Mouse (Mus musculus) right cerebral cortex, adult 2 months (tissue): ENCODE measurements around the gene Astn1.

ENCODE experiments used
- DNase-seq, 2 experiments: peaks; one replicate each; pipeline ENCODE4 v3.0.0; 2021 to 2022; ENCODE audit warnings: low spot score in 2 of 2

Astn1 gene

DNA sequence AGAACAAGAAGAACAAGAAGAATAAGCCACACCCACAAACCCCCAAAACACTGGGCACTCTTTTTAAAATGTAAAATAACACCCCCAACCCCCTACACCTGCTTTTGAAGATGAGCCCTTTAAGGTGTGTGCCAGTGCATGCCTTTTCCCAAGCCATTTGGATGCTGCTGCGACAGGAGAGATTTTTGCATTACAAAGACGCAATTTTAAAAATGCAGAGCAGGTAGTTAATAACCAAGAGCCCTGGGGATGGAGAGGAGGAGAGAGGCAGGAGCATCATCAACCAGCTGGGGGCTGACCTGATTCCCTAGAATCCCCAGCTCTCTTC lies at the start of gene Astn1:
TSS of gene Astn1 (plus strand) at position 310 of the 328 bp plus-strand sequence.
- peak in 1 of 2 experiments; percentile 26 for DNase-seq

- no peak for DNase-seq
These were observed 38.7 kb upstream of the Astn1 start for GRCm38 (mm10) chr1:158323325-158323724.

DNA sequence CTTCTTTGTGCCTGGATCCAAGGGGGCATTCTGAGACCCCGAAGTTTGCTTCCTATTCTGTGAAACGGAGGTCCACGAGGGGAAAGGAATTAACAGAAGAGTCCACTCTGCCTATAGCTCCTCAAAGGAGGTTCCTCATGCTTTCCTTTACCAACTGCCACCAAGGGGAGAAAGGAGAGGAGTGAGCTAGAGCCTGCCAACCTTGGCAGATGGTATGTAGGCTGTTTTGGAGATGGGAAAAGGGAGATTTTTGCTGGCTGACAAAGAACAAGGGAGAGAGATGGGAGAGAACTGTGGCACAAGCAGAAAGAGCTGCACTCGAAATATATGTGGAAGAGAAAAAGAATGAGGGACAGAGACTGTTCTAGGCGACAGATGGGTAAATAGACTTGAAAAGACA lies 33.9 kb upstream of the Astn1 start:
- peak; percentile 55 to 64 for DNase-seq

DNA sequence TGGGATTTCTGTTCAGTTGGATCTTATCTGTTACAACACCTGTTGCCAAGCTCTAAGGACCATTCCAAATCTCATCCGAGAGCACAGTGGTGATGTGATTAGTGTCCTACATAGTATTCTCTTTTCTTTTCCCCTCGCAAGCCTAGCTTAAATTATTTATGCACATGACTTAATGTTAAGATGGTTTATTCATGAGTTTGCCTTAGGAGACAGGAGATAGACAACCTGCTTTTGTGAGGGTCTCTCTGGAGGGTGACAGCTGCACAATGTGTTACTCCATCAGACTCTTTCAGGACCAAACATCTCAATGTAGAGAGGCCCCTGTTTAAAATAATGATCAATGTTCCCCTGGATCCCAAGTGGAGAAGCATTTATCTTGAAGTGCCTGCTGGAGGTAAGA lies 33.2 kb upstream of the Astn1 start:
- DNase-seq = no peak

DNA sequence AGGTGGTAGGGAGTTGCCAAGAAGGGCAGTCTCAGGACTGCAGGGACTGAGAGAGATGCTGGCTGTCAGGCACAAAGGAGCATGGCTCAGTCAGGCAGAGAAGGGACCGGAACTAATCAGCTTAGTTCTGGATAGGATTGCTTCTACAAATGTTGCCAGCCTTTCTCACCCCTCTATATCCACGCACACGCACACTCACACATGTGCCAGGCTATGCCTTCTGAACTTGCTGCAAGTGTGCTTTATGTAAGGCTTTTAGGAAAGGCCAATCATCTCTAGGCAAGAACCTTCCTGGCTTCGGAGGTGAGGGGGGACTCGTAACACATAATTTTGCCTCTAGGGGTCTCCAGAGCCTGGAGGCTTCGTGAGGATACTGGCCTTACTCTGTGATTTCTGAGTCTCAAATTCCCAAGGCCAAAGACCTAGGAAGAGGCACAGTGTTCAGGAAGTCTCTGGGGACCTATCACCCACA lies 18.8 kb upstream of the Astn1 start:
- no peak for DNase-seq

DNA sequence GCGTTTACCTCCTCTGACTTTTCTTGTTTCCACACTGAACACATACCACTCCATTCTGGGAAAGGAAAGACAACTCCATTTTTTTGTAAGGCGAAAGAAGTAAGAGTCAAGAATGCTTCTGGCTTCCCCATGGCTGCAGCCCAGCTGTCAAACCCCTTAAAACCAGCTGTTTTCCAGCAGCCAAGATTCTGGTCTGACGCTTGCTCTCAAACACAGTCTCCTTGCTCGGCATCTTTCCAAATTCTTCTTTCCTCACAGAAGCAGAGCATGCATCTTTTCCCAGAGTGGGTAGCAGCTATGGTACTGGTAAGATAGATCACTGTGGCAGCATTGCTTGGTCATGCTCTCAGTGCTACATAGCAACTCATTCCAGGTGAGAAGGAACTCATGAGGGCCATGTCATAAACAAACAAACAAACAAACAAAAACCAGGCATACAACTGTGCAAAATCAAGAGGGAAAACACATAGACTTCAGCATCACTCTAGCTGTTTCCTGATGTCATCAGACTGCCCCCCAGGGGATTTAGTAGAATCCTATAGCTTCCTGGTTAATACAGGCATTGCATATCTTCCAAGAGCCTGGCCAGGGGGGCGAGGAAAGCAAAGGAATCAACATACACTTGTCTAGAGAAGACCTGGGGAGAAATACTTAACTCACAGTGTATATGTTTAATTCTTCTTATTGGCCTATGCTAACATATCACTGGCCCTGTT lies 8.3 kb upstream of the Astn1 start:
- DNase-seq = peak in 1 of 2 experiments; percentile 26

DNA sequence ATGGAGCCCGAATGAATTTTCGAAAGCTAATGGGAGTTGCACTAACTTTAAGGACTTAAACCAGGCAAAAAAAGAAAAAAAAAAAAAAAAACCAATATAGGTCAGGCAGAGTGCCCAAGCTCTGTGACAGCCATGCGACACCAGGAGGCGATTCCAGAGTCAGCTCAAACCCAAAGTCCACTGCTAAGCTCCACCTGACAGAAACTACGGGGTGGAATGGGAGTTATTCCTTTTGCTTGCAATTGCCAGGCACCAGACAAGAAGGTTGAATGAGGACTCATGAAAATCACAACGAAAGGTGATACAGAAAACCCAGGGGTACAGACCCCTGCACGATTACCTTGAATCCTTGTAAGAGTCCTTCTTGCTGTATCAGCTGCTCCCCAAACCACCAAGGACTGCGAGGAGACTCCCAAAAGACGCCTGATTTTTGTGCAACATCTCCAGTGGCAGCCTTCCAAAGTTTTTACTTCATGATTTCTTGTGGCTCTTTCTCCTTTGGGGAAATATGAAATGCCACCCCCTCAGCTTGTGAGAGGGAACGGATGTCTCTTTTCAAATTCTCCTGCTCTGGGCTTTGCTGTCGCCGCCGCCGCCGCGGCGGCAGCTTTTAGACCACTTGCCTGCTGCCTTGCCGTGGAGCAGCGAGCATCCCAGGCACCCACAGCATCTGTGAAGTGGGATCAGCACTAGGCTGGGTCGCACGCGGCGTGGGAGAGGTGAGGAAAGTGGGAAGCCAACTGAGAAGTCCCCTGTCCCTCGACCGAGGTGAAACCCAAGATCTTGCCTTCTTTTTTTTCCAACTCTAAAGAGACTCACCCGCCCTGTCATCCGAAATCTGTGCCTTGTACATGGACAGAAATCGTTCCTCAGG lies 6.7 kb upstream of the Astn1 start:
- DNase-seq = peak; percentile 71 to 72

DNA sequence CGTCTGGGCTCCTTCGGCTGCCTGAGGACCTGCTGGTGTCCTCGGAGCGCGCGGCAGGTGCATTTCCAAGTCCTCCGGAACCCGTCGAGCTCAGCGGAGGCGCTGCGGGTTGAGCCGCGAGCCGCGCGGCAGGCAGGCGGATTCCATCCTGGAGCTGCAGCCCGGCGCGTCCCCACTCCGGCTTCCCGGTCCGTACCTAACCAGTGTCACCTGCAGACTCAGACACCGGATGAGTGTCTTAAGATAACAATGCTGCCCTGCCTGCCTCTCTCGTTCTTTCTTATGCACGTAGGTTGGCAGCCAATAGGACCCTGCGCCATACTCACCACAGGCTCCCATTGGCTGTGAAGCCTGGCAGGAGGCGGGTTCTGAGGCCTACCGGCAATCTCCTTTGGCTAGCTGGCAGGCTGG lies 6.0 kb upstream of the Astn1 start, which contains the start of gene Brinp2:
TSS of gene Brinp2 (minus strand) at position 276 of the 411 bp plus-strand sequence.
- peak; percentile 95 for DNase-seq

DNA sequence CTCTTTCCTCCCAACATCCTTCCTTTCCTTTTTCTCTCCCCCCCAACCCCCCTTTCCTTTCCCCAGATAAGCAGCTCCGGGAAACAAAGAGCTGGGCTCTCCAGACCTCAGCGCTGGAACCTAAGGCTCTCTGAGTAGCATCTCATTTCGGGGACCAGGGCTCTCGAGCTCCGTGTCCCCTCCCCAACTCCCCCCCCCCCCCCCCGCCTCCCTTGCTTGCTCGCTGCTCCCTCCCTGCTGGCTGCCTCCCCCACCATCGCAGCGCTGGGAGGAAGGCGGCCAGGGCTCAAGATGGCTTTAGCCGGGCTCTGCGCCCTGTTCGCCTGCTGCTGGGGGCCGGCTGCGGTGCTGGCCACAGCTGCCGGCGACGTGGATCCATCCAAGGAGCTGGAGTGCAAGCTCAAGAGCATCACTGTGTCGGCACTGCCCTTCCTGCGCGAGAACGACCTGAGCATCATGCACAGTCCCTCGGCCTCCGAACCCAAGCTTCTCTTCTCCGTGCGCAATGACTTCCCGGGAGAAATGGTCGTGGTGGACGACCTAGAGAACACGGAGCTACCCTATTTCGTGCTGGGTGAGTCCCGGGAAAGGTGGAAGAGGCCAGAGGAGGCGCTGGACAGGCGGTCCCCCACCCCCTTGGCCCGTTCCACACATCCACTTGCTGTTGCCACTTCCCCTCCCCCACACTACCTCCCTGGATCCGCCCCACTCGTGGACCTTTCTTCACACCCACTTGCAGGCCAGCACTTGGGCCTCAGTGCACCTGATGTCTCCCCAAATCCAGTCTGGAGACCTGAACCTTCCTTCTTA lies 424 bp downstream of the Astn1 start:
- DNase-seq = peak; percentile 49 to 55

- DNase-seq = peak in 1 of 2 experiments; percentile 27
These were observed 2.4 kb downstream of the Astn1 start for GRCm38 (mm10) chr1:158364461-158364860.

- DNase-seq = no peak
These were observed 20.2 kb downstream of the Astn1 start for GRCm38 (mm10) chr1:158382277-158382676.

- no peak for DNase-seq
These were observed 21.1 kb downstream of the Astn1 start for GRCm38 (mm10) chr1:158383210-158383609.

GRCm38 (mm10) chr1:158385311-158385710 lies 23.2 kb downstream of the Astn1 start:
- no peak for DNase-seq

- no peak for DNase-seq
These were observed 24.7 kb downstream of the Astn1 start for GRCm38 (mm10) chr1:158386781-158387180.

DNA sequence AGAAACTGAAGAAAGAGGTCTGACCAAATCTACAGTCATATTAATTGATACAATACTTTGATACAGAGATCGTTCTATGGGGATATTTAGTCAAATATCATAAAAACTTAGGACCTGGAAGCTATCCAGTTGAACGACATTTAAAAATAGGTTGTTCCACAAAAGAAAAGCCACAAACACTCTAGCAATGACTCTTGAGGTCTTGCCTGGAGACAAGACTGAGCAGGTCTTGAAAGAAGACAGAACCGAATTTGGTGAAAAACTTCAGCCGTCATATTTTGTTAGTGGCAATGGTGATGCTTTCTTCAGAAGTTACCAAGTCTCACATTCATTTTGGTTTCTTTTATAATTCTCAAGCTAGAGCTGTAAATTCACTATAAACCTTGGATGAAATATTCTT lies 26.9 kb downstream of the Astn1 start:
- no peak for DNase-seq

DNA sequence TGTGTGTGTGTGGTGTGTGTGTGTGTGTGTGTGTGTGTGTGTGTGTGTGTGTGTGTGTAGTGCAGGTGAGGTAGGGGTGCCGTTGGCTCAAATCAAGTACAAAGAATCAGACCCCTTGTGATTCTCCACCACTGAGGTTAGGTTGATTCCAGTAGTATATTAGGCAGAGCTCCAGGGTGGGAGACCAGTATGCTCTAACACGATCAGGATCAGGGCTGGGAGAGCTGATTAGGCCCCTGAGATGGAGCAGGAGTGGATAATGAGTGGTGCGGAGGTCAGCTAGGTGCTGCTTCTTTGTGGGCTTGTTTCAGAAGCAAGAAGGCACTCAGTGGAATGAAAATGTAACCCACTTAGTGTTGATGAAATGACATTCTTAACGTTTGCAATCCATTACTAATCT lies 28.6 kb downstream of the Astn1 start:
- no peak for DNase-seq

DNA sequence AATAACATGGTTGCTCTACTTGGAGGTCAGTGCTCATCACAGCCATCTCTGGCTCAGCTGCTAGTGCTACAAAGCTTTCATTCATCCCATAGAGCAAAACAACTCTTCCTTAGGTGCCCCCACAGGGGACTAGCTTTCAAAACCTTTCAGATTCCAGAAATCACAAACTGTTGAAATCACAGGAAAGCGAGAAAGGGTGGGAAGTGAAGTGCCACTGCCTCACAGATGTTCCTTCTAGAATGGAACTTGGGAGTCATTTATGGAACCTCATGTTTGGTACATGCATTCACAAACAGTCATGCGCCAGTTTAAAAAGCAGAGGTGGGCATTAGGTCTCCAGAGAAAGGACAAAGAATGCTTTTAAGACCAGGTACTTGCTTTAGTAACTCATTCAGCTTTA lies 35.0 kb downstream of the Astn1 start:
- DNase-seq = peak in 1 of 2 experiments; percentile 13

DNA sequence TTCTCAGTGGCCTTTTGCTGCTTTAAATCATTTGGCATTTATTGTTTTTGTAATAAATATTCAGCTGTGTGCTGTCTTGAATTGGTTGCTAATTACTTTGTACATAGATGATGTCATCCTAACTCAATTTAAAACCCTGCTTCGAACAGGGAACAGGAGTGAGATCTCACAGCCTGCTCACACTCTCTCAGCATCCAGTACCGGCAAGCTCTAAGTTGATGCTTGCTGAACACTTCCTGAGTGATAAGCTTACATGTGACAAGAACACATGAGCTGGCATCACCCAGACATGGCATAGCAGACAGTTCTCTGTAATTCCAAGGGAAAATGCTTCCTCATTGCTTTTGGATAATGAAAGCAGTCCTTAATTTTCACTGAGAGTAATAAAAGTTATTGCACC lies 38.8 kb downstream of the Astn1 start:
- no peak for DNase-seq

- DNase-seq = peak; percentile 32 to 42
These were observed 44.1 kb downstream of the Astn1 start for GRCm38 (mm10) chr1:158405899-158406769.

- DNase-seq = peak in 1 of 2 experiments; percentile 44
These were observed 46.1 kb downstream of the Astn1 start for GRCm38 (mm10) chr1:158408124-158408523.

DNA sequence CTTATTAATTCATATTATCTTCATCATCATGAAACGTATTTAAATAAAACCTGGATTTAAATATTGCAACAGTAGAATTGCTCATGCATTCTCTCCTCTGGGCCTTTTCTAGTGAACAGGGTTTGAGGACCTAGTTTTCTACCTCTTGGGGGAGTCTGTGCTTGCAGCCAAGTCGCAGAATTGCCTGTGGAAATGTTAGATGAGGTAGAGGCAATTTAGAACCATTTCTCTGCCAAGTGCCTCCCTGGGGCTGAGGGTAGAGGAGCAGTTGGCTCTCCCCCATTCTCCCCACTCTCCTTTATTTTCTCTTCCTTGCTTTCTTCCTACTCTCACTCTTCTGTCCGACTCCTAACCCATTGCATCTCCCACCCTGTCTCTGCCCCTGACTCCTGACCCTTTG lies 49.1 kb downstream of the Astn1 start:
- no peak for DNase-seq
